Mouse (Mus musculus) fibroblast of lung, adult 2 months (primary cell): ENCODE measurements around the gene Frmpd2.
"Not testable (repeated sequence)": the region's sequence is repeated elsewhere in the genome, so short reads cannot be mapped to it uniquely, and the experiment has no call there.

ENCODE experiments used
- DNase-seq: peaks from one replicate; pipeline ENCODE4 v3.0.0-alpha.2; 2011; ENCODE audit warnings: low read depth

The Frmpd2 gene

DNA sequence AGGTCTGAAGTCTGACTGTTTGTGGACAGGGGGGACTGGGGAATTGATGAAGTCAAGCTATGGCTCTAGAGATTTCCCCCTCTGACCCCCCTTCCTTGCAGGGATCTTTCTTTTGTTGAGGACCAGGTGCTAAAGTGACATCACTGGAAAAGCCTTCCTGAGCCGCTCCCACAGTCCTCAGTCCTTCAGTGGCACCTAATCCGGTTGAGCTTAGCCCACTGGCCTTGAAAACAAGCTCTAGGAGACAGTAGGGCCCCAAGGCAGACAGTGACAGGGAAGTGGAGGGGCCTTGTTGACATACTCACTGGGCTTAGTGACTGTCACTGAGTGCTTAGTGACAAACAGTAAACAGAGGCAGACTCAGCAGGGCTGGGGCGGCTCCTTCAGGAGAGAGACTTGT lies at the start of gene Frmpd2:
Gene Frmpd2 (plus strand): TSS at position 366 of the 400 bp plus-strand sequence.
- DNase-seq: no peak

DNA sequence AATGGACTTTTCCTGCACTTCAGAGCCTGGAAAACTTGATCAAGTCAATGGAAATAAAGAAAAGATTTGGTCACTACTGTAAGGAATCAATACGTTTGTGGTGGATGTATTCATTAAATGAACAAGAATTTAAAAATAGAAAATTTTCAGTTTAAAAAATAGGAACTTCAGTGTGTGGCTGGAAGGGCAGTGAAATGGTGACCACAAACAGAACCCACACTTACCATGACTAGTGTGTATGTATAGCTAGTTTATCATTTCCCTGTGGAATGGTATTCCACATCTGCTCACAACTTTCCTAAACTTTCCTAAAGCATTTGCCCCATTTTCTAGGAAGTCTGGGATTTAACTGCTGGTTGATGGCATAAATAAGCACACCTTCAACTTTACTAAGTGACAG lies 48.5 kb upstream of the Frmpd2 start:
- DNase-seq: no peak

DNA sequence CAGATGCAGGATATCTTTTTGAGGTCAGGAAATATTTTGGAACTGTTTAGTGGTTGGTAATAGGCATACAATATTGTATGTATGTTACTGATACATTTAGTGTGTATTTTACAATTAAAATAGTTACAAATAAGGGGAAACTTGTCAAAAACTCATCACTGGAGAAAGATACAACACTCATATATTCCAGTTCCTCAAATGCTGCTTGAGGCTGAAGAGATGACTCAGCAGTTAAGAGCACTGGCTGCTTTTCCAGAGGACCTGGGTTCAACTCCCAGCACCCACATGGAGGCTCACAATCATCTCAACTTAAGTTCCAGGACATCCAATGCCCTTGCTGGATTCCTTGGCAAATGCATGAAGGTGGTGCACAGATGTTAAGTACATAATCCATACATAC lies 47.4 kb upstream of the Frmpd2 start:
- no peak for DNase-seq

DNA sequence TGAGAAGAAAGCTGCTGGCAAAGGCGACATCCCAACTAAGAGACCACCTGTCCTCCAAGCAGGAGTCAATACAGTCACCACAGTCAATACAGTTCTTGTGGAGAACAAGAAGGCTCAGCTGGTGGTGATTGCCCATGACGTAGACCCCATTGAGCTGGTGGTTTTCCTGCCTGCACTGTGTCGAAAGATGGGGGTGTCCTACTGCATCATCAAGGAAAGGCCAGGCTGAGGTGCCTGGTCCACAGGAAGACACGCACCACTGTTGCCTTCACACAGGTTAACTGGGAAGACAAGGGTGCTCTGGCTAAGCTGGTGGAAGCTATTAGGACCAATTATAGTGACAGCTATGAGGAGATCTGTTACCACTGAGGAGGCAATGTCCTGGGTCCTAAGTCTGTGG lies 39.0 kb upstream of the Frmpd2 start:
- DNase-seq: not testable (repeated sequence)

DNA sequence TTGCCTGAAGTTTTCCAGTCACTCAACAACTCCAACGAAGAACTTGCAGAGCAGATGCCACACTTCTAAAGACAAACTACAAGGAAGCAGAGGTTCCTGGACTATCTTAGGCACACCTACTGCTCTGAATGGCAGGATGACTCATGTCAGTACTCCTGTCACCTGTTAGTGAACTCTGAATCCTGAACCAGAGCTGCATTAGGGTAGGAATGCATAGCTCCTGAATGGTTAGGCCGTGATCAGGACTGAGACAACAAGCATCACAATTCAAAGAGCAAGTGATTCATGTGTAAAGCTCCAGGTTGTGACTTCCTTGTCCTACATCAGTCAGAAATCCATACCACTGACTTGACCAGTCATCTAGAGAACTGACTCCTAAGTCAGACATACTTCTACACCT lies 27.7 kb upstream of the Frmpd2 start:
- no peak for DNase-seq

DNA sequence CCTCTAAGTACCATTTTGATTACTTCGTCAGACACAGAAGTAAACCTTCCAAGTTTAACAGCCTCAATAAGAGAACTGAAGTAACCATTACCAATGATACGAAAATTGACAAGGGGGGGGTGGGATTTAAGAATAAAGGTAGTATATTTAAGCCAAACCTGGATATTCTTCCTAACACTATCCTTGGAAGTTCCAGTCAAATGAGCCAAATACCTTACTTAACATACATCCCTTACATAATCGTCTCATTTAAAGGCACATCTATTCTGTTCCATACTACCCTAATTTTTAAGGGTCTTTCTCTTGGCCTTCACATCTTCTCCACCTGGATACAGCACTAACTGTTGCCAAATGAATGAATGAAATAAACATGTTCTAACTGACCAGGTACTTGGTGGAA lies 25.5 kb upstream of the Frmpd2 start:
- DNase-seq: no peak

DNA sequence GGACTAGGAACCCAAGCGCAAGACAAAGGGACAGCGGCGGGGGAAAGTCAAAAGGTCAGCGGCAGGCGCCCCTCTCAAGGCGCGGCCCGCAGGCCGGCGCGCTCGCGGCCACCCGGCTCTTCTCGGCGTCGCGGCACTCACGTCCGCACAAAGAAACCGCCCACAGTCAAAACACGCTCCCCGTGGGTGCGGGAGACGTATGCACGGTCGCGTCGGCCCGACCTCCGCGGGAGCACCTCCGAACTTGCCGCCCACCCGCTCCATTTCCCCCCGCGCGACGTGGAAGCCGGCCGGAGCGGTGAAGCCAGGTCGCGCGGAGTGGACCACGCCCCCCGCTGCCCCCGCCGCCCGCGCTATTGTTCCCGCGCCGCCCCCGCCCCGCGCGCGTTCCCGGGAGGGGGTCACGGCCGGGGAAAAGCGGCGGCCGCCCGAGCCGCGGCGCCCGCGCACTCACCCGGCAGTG lies 24.9 kb upstream of the Frmpd2 start:
- no peak for DNase-seq

DNA sequence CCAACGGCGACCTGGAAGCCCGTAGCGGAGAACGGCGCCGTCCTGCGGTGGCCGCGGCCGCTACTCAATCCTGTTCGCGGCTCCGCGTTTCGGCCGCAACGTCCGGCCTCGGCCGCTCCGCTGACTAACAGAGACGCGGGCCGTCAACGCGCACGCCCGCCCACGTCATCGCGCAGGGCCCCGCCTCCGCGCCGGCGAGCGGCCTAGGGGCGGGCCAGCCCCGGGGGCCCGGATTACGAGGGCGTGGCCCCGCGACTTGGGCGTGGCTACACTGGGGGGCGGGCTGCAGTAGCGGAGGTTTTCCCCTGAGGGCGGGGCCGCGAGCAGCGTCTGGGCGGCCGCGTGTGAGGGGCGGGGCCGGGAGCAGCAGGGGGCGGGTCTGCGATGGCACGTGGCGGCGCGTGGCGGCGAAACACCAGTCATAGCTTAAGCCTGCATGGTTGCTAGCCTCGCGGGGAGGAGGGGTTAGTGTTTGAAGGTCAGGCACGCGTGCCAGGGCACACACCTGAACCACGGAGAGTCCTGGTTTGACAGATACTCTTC lies 24.4 kb upstream of the Frmpd2 start, which contains the start of gene Mapk8:
Gene Mapk8 (minus strand): TSS at position 132 of the 543 bp plus-strand sequence.
- peak; percentile 66 for DNase-seq

DNA sequence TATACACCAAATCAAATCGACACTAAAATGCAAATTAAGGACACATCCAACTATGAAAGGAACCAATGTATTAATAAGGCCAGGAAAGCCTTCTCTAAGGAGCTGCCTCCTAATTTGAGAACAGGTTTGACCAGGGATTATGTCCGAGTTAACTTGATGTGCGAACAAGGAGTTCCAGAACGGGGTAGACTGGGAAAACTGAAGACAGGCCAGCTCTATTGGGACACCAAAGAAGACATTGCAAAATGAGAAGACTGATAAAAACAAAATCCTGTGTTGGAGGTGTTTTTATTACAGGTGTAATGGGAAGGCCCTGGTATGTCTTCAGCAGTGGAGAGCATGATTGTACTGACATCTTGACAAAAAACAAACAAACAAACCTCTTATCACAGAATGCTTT lies 23.2 kb upstream of the Frmpd2 start:
- no peak for DNase-seq

DNA sequence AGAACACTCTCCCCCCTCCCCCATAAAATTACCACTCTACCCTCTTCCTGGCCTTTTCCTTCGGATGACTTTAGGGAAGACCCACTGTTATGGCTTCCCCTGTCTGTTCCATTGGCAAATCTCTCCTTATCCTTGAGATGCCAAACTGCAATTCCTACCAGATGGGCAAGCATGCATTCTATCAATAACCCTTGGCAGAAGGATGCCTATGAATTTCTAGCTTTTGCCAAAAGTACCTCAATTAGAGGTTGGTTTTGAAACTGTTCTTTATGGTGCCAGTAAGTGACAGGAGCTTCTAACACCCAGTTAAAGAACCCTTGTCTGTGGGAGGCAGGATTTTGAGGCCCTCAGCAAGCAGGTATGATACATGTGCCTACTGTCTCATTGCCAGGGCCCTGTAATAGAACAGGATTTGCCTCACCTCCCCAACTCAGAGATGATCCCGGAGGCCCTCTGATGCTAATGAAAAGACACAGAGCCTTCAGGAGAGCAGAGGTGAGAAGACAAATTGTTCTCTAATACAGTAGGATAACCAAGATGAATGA lies 22.1 kb upstream of the Frmpd2 start:
- DNase-seq: no peak

DNA sequence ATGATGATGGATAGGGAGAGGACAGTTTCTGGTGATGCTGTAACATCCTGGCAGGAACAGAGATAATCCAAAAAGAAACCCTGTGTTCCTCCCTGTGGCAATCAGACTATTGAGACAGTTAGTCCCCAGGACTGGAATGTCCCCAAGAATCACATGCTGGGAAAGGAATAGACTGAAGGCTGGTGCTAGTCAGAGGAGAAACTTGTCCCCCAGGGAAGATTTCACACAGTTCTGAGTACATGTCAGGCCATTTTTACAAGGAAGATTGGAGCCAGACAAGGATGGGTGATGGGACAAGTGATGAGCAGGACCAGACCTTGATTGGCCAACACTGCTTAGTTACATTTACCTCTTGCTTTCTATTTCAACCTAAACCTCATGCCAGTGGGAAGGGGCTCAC lies 21.2 kb upstream of the Frmpd2 start:
- no peak for DNase-seq

DNA sequence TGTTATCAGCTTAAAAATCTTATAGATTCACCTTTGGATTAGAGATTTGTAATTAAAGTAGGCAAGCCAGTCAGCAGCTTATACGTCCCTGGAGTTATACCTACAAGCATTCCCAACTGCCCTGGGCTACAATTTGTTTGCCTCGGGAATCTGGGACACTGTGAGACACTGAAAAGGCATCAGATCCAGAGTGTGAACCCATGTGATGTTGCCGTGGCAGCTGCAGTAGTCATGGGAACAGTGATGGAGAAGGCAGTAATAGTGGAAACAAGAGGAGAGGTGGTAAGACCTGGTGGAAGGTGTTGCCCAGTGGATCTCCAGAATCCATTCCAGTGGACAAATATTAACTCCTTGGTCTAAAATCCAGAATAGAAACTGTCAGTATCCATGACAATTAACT lies 7.8 kb upstream of the Frmpd2 start:
- DNase-seq: no peak

DNA sequence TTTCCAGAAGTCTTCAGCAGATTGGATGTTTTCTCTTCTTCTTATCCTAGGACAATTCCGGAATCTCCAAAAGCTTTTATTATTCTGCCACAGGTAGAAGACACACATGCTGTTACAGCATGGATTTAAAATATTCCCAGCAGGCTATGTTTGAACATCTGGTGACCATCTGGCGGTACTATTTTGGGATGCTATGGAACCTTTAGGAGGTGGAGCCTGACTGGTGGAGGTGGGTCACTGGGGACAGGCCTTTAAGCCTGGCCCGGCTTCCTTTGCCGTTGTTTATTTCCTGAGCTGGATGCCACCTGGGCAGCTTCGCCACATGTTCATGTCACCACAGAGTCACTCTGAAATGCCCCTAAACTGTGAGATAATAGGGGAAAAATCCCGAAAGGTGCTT lies 3.7 kb upstream of the Frmpd2 start:
- no peak for DNase-seq

DNA sequence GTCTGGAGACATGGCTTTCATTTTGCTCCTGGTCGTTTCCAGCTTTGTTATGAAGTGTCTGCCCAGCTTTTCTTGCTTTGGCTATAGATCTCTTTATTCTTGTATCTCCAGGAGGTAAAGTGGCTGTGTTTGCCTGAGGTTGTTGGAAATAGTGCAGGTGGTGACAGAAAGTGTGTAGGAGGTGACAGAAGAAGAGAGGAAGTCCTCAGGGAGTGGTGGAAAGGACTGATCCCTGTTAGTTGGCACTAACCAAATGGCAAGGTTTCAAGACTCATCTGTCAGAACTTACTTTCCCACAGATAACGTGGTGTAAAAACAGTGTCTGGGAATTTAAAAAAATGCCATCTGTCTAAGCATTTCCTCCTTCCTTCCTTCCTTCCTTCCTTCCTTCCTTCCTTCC lies 3.0 kb downstream of the Frmpd2 start:
- no peak for DNase-seq

DNA sequence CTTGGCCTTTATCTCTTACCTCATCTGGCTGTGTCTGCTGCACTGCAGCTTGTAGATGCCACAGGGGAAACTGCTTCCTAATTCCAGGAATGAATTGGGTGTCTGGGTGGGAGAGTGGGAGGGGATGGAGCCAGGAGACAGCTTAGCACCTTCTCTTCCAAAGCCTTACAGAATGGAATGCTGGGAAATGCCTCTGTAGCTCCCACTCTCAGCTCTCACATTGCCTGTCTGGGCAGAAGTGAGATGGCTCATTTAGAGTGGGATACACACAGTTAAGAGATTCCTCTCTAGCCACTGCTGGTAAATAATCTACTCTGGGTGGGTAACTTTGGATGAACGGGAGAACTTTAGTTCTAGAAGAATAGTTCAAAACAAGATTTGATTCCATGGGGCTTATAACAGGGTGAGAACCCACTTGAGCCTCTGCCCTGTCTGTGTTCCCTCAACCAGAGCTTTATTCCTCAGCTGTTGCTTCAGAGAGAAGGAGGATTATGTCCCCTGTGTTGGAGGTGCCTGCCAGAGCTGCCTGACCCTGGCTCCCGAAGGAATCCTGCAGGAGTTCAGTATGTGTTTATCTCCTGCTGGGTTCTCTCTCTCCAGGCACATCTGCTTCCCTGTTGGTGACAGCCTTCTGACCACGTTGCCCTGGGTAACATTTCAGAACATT lies 4.7 kb downstream of the Frmpd2 start:
- DNase-seq: no peak

DNA sequence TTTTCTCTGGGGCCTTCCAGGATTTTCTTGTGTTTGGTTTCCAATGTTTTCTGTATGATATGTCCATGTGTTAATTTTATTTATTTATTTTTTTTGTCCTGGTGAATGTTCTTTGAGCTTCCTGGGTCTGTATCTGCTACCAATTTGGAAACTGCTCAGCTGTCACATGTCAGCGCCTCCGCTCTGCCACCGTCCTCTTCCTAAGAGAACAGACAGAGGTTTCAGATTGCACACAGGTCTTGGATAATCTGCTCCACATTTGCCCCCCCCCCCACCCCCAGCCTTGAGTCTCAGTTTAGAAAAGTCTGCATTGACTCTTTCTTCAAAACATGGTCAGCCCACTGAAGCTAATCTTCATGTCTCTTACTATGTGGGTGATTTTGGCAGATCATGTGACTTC lies 10.5 kb downstream of the Frmpd2 start:
- no peak for DNase-seq

DNA sequence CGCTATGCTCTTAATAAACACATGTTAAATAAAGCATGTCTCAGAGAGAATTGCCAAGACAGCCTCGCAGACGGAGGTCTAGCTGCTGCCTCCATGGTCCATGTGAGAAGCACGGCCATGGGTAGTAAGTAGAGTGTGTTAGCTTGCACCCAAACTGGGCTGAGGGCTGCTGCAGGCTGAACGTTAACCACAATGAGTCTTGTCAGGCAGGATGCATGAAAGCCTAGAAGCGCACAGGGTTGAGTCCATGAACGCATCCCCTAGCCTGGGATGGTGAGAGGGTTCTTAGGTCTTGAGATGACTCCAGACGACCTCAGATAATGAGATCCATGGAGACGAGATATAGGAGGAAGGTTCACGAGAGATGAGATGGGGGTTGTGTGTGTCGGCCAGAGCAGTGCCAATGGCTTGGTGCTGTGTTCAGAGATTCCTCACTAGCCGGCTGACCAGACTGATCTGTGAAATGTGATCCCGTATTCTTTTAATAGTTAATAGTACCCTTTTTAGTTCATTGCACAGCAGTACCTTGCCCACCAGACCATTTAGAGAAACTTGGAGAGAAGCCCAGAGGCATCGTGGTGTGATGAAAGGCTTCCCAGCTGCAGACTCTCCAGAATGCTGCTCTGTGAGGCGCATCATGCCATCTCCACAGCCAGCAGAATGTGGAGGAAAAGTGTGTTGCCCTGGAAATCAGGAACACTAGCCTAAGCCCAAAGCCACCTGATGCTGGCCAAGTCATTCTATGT lies 16.5 kb downstream of the Frmpd2 start:
- no peak for DNase-seq

DNA sequence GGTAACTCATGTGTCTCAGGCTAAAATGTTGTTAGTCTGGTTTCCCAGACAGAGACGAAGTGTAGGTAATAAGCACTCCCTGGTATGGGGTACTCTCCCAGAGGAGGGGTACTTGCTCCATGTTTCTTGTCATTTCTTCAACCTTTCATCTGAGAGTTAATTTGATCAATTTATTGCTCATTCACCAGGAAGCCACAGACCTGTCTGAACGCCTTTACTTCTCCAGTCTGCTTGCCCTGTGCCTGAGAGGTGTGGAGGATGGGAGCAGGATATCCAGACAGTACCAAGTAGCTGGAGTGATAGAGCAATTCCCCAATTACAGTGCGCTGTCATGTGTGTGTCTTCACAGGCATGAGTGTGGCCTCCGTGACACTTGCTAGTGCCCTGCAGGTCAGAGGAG lies 23.7 kb downstream of the Frmpd2 start:
- no peak for DNase-seq

DNA sequence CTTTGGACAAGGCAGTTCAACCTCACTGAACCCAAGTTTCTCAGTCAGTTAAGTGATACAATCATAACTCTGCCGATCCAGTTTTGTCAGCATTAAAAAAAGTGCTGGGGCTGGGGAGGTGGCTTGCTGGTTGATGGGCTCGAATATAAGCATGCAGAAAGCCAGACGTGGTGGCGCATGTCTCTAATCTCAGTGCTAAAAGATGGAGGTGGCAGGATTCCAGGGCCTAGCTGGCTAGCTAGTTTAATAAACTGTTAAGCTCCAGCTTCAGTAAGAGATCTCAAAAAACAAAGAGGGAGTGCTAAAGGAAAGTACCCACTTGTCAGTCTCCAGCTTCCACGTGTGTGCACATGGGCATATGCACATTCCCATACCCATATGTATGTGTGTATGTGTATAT lies 25.9 kb downstream of the Frmpd2 start:
- DNase-seq: no peak

DNA sequence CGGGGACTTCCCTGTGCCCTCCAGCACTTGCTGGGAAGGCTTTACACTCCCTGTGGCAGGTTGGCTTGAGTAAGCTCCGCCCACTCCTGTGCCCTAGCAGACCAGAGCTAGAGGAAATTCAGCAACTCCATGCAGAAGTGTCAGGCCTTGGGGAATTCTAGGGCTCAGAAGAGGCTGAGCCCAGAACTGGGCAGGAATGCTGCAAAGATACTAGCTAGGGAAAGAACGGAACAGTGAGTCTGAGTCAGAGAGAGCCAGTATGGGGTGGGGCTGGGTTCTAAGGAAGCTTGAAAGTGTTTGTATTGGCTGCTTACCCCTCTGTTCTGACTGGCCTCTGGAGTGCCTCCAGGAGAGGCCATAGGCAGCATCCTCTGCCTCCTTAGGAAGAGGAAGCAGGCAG lies 27.4 kb downstream of the Frmpd2 start:
- peak; percentile 23 for DNase-seq

DNA sequence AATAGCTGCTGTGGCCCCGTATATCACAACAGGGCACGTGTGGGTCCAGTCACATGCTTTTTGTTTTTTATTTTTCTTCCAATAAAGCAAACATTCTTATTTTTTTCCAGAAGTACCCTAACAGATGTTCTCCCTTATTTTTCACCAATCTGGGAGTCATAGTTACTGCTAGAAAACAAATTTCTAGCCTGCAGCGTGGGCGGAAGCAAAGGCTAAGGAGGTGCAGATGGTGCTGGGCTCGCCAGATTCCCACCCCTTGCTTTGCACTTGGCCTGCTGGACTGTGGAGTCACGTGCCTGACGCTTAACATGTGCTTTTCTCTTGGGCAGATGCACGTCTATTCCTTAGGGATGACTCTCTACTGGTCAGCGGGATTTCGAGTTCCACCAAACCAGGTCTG lies 29.1 kb downstream of the Frmpd2 start:
- peak; percentile 6 for DNase-seq

DNA sequence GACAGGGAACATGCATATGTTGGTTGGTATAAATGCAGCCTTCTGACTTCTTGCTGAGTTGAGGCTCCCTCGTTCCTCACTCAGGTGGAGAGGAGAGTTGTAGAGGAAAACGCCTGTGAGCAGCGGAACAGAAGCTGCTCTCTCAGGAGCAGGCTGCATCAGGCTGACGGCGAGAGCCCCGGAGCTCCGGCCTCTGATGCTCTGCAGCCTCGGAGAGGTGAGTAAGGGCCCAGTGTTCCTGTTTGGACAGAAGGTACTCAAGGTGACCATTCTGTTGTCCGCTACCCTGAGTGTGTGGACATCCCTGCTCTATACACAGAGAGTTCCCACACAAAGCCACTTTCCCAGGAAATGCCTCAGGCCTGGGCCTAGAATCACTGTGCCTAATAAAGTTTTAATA lies 31.8 kb downstream of the Frmpd2 start:
- no peak for DNase-seq

DNA sequence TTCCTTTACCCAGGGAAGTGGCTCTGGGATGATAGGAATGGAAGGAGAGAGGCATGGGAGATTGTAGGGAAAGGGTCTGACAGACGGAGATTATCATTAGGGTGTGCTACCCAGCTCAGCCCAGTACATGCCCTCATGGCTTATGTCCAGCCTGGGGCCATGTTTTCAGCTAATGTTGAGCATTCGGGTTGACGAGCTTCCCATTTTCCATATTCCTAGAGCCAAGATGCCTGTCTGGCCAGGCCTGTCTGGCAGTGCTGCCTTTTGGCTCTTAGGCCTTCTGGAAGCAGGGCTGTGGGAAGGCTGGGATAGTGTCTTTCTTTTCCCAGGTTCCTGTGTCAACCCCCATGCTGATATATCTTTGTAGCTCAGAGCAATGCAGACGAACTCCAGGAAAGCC lies 35.2 kb downstream of the Frmpd2 start:
- DNase-seq: no peak
